22 mouse cellular contexts compared by ENCODE assay signal in genomic region chr8:34726145-34726767, GRCm38 (mm10).
"Had no signal": no experiment of that assay in that cellular context is flagged by ENCODE, and none has a peak within 500 bp of the region (broad histone marks: within the 10 kb centered on the region; RNA-seq: fewer than 3 reads in every experiment).

No protein-coding gene starts in this region.

- H3K9ac ChIP-seq: kidney, embryonic 15.5 days; limb, embryonic 12.5 days; limb, embryonic 15.5 days; liver, embryonic 14.5 days; liver, postnatal 0 days; neural tube, embryonic 12.5 days; neural tube, embryonic 15.5 days; stomach, embryonic 15.5 days had no signal

- H3K36me3 ChIP-seq: kidney, embryonic 15.5 days; limb, embryonic 12.5 days; limb, embryonic 15.5 days; midbrain, embryonic 10.5 days; neural tube, embryonic 12.5 days; neural tube, embryonic 15.5 days; stomach, embryonic 15.5 days had no signal

- H3K9me3 ChIP-seq: kidney, embryonic 15.5 days; limb, embryonic 12.5 days; limb, embryonic 15.5 days; midbrain, embryonic 10.5 days; neural tube, embryonic 12.5 days; neural tube, embryonic 15.5 days; stomach, embryonic 15.5 days had no signal

- H3K4me3 ChIP-seq: kidney, embryonic 15.5 days; limb, embryonic 12.5 days; limb, embryonic 15.5 days; midbrain, embryonic 10.5 days; neural tube, embryonic 12.5 days; neural tube, embryonic 15.5 days; stomach, embryonic 15.5 days had no signal

- H3K4me2 ChIP-seq: kidney, embryonic 15.5 days; limb, embryonic 12.5 days; limb, embryonic 15.5 days; liver, embryonic 11.5 days; neural tube, embryonic 12.5 days; neural tube, embryonic 15.5 days; stomach, embryonic 15.5 days had no signal

- H3K27me3 ChIP-seq: kidney, embryonic 15.5 days; limb, embryonic 12.5 days; limb, embryonic 15.5 days; neural tube, embryonic 12.5 days; neural tube, embryonic 15.5 days; stomach, embryonic 15.5 days had no signal

- H3K27ac ChIP-seq: kidney, embryonic 15.5 days; limb, embryonic 12.5 days; limb, embryonic 15.5 days; liver, embryonic 14.5 days; midbrain, embryonic 10.5 days; neural tube, embryonic 12.5 days; neural tube, embryonic 15.5 days; stomach, embryonic 15.5 days had no signal

- H3K4me1 ChIP-seq: limb, embryonic 12.5 days; limb, embryonic 15.5 days; neural tube, embryonic 12.5 days; neural tube, embryonic 15.5 days; stomach, embryonic 15.5 days had no signal

- ATAC-seq: intestine, postnatal 0 days; liver, postnatal 0 days had no signal

- DNase-seq: kidney, adult 2 months; kidney, postnatal 14 days; kidney, postnatal 4 days; left cerebral cortex, postnatal 4 days; liver, postnatal 0 days; lung, postnatal 36 days; midbrain, embryonic 14.5 days; right cerebral cortex, adult 18-20 months; right cerebral cortex, postnatal 14 days; right cerebral cortex, postnatal 4 days; thymus, adult 18-20 months; thymus, postnatal 36 days had no signal
